Mouse (Mus musculus) G1E (cell line): ENCODE data around the gene Iba57.

ENCODE experiments used
- GATA1 ChIP-seq: IDR thresholded peaks from 2 replicates; pipeline ENCODE4 v1.6.1; 2012; ENCODE audit warnings: borderline replicate concordance, low read length, inconsistent platforms, mixed read lengths
- POLR2AphosphoS5 ChIP-seq: IDR thresholded peaks from 2 replicates; pipeline ENCODE4 v1.6.1; 2012; ENCODE audit warnings: low read depth, low read length, inconsistent platforms; ENCODE audit not compliant: insufficient replicate concordance

GRCm38 (mm10) chr11:59192059-59192386 is 28.5 kb upstream of the Iba57 start, which contains the start of gene Guk1:
- TF ChIP-seq GATA1 = no peak
- no peak for TF ChIP-seq POLR2AphosphoS5
